Mouse (Mus musculus): ENCODE measurements around the gene Zbtb3.

DNA sequence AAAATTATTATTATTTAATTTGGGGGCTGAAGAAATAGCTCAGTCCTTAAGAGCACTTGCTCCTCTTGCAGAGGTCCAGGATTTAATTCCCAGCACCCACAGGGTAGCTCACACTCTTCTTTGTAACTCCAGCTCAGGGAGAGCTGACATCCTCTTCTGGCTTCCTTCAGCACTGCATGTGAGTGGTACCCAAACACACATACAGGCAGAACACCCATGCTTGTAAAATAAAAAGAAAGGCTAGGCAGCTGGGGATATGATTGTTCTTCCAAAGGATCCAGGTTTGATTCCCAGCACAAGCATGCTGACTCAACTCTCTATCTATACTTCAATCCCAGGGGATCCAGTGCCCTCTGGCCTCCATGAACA, 3.4 kb upstream of the Zbtb3 start:
- no peak for TF ChIP-seq POLR2AphosphoS5 (IDR thresholded peaks at IDR 0.05; ENCODE audit: insufficient replicate concordance, low read depth, low read length)
- TF ChIP-seq CTCF (IDR thresholded peaks at IDR 0.05; ENCODE audit: low read depth, low read length): no peak

Measured in G1E (cell line).